Mouse (Mus musculus) gastrocnemius, adult 18-20 months (tissue): Measurements from ENCODE around the gene Asic5. TPM values are rescaled to one million over a fixed set of nuclear protein-coding genes. Genes with fewer than 3 reads are reported as not detected.
A peak's percentile ranks its signal among the peaks of the same experiment; 100 is the strongest.

Experiments
- DNase-seq: peaks from one replicate; pipeline ENCODE4 v3.0.0; 2021; ENCODE audit warnings: low spot score
- total RNA-seq, 2 experiments: library from RNA; stranded (reverse); gene quantifications; 2 replicates each; pipeline ENCODE4 v1.2.3; 2021

Asic5 gene
- total RNA-seq, 2 experiments from 2014 or later = not detected

- DNase-seq = no peak
Measured at GRCm38 (mm10) chr3:82007002-82007401, 24.9 kb downstream of the Asic5 start.

- DNase-seq = no peak
Measured at GRCm38 (mm10) chr3:82014148-82014703, 32.1 kb downstream of the Asic5 start.

- no peak for DNase-seq
Measured at GRCm38 (mm10) chr3:82022421-82022920, 40.4 kb downstream of the Asic5 start.

GRCm38 (mm10) chr3:82023065-82023464 is 41.0 kb downstream of the Asic5 start:
- no peak for DNase-seq

- no peak for DNase-seq
Measured at GRCm38 (mm10) chr3:82027286-82027685, 45.2 kb downstream of the Asic5 start.

GRCm38 (mm10) chr3:82029229-82029628 is 47.1 kb downstream of the Asic5 start:
- peak; percentile 32 for DNase-seq

GRCm38 (mm10) chr3:82030008-82030748 is 48.1 kb downstream of the Asic5 start:
- no peak for DNase-seq

GRCm38 (mm10) chr3:82036262-82037044 is 54.4 kb downstream of the Asic5 start:
- DNase-seq = no peak

GRCm38 (mm10) chr3:82043676-82044075 is 61.6 kb downstream of the Asic5 start:
- no peak for DNase-seq

- DNase-seq = no peak
Measured at GRCm38 (mm10) chr3:82044902-82045301, 62.8 kb downstream of the Asic5 start.

GRCm38 (mm10) chr3:82046087-82046486 is 64.0 kb downstream of the Asic5 start:
- DNase-seq = no peak

- peak; percentile 10 for DNase-seq
Measured at GRCm38 (mm10) chr3:82047100-82047753, 65.1 kb downstream of the Asic5 start.

GRCm38 (mm10) chr3:82048078-82048477 is 66.0 kb downstream of the Asic5 start:
- DNase-seq = no peak

- no peak for DNase-seq
Measured at GRCm38 (mm10) chr3:82048681-82049080, 66.6 kb downstream of the Asic5 start.

GRCm38 (mm10) chr3:82051468-82051867 is 69.4 kb downstream of the Asic5 start:
- no peak for DNase-seq

- DNase-seq = no peak
Measured at GRCm38 (mm10) chr3:82052029-82052428, 69.9 kb downstream of the Asic5 start.

- no peak for DNase-seq
Measured at GRCm38 (mm10) chr3:82054283-82054974, 72.3 kb downstream of the Asic5 start.

GRCm38 (mm10) chr3:82057201-82057600 is 75.1 kb downstream of the Asic5 start:
- no peak for DNase-seq

- DNase-seq = no peak
Measured at GRCm38 (mm10) chr3:82061402-82062180, 79.5 kb downstream of the Asic5 start.

GRCm38 (mm10) chr3:82067830-82068229 is 85.7 kb downstream of the Asic5 start:
- no peak for DNase-seq
